Mouse (Mus musculus): ENCODE results near the gene Bckdk.
"Not testable (repeated sequence)": the region's sequence is repeated elsewhere in the genome, so short reads cannot be mapped to it uniquely, and the experiment has no call there.

Bckdk gene

DNA sequence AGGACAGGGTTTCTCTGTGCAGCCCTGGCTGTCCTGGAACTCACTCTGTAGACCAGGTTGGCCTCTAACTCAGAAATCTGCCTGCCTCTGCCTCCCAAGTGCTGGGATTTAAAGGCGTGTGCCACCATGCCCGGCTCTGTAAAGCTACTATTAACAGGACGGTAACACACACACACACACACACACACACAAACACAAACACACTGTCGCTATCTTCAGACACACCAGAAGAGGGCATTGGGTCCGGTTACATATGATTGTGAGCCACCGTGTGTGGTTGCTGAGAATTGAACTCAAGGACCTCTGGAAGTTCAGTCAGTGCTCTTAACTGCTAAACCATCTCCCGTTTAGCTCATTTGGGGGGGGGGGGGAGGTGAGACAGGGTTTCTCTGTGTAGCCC, 8.0 kb upstream of the Bckdk start:
- not testable (repeated sequence) for DNase-seq (ENCODE audit: low spot score)

DNA sequence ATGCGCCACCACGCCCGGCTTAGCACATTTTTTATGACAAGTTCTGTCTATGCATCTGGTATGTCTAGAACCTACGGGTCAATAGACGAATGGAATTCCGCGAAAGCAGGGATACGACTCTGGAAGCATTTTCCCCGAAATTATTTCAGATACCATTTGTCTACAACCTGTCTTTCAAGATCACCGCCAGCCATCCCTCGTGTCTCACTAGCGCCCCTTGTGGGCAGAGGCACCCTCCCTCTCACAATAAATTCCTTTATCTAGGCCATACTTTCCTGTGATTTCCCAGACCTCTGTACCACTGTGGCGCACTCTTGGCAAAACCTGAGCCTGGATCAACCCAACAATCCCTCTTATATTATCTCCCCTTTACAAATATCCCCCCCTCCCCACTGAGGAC, 7.5 kb upstream of the Bckdk start:
- no peak for DNase-seq (ENCODE audit: low spot score)

DNA sequence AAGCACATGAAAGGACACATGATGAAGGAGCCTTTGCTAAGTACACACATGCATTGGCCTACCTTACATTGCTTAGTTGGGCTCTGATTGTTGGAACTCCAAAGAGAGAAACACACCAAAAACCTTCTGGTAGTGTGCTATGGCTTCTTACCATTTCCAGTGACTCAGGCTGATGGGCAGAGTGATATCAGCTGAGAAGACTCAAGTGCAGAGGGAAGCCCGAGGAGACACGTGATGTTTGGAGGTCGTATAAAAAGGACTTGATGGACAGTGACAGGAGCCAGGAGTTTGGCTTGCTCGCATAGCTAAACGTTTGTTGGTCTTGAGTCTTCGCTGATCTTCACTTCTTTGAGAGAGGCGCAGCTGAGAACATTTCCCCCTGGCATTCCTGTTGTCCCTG, 6.3 kb upstream of the Bckdk start:
- DNase-seq (ENCODE audit: low spot score), result no peak

DNA sequence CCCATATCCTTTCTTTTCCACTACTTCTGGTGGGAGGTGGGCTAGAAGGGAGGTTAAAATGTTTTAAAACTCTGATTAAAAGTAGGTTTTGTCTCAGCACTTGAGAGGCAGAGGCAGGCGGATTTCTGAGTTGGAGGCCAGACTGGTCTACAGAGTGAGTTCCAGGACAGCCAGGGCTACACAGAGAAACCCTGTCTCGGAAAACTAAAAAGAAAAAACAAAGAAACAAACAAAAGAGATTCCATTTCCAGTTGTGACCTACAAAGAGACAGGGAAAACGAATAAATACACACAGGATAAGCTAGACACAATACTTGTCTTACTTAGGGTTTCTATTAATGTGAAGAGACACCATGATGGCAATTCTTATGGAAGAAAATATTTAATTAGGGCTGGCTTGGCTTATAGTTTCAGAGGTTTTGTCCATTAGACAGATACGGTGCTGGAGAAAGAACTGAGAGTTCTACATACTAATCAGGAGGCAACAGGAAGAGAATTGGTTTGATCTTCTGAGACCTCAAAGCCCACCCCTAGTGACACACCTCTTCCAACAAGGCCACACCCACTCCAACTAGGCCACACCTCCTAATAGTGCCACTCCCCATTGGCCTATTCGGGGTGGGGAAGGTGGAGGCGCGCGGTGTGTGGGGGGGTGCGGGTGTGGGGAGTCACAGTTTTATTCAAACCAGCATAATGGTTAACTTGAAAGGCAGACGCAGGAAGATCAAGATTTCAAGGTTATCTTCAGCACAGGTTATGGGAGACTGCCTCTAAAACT, 5.5 kb upstream of the Bckdk start:
- DNase-seq (ENCODE audit: low spot score), result no peak

DNA sequence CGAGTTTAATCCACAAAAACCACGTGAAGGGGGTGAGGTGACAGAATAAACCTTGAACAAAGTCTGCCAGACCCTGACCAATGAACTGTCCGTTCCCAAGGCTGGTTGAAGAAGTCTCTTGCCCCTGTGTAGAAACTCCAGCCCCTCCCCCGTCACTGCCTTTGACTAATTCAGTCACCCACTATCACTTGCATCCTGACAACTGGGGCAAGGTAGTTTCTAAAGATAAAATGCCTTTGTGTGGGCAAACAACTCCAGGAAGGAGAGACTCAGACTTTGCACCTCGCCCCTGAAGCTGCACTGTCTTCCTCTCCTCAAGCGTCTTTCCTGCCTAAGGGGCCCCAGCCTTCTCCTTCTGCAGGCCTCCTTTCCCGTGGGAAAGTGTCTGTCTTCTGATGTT, 3.9 kb upstream of the Bckdk start:
- DNase-seq (ENCODE audit: low spot score), result no peak

DNA sequence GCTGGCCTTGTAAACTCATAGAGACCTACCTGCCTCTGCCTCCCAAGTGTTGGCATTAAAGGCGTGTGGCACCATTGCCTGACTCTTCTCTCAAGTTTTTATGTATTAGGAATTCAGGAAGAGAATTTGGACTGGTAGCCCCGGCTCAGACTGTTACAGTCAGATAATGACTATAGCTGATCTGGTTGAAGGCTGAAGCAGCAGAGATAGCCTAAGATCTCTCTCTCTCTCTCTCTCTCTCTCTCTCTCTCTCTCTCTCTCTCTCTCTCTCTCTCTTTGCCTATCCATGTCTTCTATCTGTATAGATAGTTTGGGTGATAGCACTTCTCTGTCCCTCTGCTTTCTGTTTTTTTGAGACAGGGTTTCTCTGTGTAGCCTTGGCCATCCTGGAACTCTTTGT, 2.1 kb upstream of the Bckdk start:
- no peak for DNase-seq (ENCODE audit: low spot score)

DNA sequence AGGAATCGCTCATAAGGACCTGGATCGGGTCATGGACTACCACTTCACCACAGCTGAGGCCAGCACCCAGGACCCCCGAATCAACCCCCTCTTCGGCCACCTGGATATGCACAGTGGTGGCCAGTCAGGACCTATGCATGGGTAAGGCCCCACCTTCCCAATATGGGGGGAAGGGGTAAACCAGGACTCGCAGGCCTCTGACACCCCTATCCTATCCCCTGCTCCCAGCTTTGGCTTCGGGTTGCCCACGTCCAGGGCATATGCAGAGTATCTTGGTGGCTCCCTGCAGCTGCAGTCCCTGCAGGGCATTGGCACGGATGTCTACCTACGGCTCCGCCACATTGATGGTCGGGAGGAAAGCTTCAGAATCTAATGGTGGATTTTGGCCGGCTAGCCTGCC, 4.1 kb downstream of the Bckdk start:
- no peak for DNase-seq (ENCODE audit: low spot score)

DNA sequence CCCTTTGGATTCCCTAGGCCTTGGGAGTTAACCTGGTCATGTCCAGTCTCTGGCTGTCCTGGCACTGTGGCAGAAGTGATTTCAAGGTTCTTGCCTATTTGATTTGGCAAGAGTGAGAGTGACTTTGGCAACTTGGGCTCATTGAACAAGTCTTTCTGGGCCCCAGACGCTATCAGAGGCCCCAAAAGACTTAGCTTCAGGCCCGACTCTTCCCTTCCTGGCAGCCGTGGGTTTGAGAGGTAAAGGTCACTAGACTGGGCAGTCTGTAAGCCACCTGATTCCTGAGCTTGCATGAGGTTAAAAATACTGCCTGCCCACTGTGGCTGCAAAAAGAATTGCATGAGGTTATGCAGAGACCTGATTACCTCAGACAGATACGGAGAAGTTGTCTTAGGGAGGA, 4.8 kb downstream of the Bckdk start:
- DNase-seq (ENCODE audit: low spot score), result no peak

DNA sequence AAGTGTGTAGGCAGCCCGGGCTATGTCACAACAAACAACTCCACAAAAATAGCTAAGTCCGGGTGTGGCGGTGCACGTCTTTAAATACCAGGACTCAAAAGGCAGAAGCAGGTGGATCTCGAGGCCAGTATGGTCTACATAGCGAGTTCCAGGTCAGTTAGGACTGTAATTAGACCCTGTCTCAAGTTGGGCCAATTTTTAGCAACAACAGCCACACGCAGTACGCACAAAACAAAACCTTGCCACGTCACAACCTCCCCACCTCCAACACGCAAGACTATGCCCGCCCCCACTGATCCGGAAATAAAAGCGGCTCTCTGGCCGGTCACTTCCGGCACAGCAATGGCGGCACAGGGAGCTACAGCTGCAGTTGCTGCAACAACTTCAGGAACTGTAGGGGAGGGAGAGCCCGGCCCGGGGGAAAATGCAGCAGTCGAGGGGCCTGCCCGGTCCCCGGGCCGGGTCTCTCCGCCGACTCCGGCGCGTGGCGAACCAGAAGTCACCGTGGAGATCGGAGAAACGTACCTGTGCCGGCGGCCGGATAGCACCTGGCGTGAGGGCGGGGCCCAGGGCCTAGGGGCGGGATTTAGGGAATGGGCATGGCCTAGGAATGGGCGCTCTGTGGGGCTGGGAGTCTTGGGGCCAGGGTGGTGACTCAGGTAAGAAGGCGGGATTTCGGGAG, 8.4 kb downstream of the Bckdk start, which contains the start of gene Kat8:
Kat8 (plus strand) TSS at position 327 of the 682 bp plus-strand sequence.
- peak; percentile 79 for DNase-seq (ENCODE audit: low spot score)

DNA sequence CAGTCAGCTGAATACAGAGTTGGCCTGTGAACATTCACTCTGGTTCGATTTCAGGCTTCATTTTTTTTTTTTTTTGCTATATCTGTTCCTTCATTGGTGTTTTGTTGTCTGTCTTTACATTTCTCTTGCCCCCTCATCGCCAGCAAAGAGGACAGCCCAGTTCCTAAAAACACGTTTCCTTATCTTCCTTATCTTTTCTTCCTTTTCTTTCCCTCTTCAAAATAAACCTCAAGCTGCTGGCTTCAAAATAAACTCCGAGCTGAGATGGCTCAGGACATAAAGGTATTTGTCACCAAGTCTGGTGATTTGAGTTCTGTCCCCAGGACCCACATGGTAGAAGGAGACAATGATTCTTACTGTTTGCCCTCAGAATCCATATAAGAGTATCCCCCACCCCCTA, 9.1 kb downstream of the Bckdk start:
- DNase-seq (ENCODE audit: low spot score), result no peak

DNA sequence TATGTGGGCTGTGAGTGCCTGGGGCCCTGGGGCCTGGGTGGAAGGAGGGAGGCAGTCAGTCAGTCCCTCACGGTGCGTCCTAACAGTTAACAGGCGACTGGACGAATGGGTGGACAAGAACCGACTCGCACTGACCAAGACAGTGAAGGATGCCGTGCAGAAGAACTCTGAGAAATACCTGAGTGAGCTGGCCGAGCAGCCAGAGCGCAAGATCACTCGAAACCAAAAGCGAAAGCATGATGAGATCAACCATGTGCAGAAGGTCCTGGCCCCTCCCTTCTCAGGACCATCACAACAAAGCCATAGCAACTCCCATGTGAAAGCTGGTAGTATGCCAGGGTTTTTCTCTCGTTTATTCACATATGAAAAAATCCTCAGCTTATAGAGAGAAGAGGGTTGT, 11.4 kb downstream of the Bckdk start:
- DNase-seq (ENCODE audit: low spot score), result no peak

DNA sequence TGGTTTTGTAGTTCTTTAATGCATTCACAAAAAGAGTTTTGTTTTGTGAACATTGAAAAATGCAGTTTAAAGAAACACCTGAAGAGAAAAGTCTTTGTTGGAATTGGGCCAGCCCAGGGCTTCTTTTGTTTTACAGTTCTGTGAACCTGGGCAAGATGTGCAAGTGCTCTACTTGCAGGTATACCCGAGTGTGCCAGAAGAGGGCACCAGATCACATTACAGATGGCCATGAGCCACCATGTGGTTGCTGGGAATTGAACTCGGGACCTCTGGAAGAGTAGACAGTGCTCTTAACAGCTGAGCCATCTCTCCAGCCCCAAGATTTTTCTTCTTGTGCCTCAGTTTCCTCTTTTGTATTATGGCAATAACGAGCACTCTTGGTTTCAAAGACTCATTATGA, 14.3 kb downstream of the Bckdk start:
- DNase-seq (ENCODE audit: low spot score), result no peak

DNA sequence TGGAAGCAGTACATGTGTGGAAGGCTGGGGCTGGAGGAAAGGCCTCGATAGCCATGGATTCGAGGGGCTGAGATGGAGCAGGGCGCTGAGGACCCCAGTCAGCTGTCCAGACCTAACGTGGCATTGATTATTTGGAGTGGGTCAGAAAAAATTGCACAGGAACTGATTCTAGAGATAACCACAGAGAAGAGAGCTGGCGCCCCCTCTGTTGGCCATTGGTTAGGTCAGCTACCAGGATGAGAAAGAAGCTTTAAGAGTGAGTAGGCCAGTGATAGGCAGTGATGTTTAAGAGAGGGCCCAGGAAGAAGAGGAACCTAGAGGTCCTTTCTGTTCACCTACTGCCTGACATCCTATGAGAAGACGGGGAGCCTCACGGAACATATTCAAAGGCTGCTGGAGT, 15.4 kb downstream of the Bckdk start:
- no peak for DNase-seq (ENCODE audit: low spot score)

DNA sequence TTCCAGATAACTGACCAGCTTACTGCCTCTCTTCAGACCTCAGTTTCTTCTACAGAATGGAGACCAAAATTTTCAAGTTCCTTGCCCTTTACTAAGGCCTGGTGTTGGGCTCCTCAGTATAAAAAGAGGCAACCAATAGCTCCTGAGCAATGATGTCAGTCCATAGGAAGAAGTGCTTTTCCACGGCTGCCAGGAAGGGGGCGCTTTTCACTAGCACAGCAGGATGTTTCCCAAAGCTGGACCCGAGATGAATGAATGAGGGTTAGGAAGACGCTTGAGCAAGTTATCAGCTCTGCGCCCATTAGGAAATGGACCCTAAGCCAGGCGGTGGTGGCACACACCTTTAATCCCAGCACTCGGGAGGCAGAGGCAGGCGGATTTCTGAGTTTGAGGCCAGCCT, 17.6 kb downstream of the Bckdk start:
- no peak for DNase-seq (ENCODE audit: low spot score)

DNA sequence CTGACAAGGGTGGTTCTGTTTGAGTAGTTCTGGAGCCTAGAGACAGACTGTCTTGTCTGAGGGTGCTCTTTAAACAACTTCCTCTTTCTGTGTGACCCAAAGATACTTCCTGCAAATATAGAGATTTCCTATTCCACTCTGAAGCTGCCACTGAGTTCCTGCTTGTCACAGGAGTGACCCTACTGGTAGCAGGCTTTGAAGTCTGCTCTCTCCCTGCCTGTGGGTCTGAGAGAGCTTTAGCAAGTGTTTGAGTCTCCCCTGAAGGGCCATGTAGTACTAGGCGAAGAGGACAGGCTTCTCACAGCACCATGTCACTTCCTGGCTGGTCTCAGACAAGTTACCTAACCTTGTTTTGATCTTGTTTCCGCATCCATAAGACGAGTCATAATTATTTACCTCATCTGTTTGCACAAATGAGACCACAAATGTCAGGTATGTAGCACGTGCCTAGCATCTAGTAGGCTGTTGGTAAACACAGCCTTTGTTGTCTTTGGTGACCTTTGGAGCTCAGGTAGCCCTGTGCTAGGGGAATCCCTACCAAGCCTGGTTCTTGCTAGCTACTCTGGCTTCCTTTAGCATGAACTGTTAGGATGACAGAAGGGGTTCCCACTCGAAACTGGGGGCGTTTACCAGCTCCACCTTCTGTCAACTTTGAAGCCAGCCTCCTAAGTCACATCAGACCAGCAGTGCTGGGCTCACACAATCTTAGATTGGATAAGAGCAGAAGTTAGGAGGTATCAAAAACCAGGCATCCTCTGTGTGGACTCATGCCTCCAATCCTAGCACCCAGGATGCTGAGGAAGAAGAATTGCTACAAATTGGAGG, 18.8 kb downstream of the Bckdk start:
- no peak for DNase-seq (ENCODE audit: low spot score)

DNA sequence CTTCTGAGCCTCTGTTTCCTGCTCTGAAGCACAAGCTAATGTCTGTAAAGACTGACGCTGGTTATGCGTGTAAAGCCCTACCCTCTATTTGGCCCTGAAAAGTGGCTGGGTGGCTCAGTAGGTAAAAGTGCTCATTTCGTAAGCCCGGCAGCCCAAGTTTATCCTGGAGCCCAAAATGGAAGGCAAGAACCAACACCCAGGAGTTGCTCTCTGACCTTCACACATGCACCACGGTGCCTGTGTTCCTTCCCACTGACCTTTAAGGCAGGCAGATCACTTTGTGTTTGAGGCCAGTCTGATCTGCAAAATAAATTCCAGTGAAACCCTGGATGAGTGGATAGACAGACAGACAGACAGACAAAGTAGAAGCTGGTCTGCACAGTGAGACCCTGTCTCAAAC, 19.8 kb downstream of the Bckdk start:
- no peak for DNase-seq (ENCODE audit: low spot score)

DNA sequence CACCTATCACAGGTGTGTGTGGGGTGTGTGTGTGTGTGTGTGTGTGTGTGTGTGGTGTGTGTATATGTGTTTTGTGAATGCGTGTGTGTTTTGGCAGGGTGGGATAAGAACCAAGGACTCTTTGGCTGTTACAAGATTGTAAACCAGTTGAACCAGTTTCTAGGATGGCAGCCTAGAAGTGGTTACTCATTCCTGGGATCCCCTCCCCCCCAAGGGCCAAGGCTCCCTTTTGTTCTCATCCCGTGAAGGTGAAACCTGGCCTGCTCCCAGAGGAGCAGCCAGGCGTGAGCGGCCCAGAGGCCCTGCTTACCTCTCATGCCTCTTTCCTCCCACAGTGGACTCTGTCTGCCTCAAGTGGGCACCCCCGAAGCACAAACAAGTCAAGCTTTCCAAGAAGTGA, 21.4 kb downstream of the Bckdk start:
- DNase-seq (ENCODE audit: low spot score), result no peak

DNA sequence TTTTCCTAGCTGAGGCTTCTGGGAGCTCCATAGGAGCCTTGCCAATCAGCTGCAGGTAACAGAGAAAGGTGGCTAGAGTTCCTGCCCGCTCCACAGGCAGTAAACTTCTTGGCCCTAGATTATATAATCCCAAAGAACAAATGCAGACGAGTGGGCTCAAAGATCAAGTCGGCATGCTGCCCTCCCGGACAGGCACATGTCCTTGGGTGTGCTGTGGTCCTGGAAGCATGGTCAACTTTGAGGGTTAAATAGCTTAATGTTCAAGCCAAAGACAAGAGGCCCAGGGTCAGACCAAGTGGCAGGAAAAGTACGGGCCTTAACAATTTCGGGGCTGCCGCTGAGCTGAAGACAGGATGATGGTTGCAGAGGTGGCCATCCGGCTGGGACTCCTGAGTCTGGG, 22.2 kb downstream of the Bckdk start:
- DNase-seq (ENCODE audit: low spot score), result no peak

DNA sequence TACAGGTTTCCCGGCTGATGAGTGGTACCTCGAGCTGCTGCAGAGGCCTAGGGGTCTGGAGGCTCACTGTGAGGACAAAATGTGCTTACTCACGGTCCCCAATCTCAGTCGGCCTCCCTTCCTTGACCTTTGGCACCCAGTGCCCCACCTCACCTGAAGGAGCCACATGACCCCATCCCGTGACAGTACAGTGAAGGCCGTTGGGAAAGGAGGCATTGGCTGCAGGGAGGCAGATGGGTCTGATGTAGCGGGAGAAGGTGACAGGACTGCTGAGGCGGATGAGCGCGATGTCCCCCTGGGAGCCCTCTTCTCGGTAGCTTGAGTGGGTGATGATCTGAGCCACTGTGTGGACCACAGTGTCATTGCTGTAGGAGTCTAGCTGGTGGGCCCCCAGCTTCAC, 23.0 kb downstream of the Bckdk start:
- no peak for DNase-seq (ENCODE audit: low spot score)

DNA sequence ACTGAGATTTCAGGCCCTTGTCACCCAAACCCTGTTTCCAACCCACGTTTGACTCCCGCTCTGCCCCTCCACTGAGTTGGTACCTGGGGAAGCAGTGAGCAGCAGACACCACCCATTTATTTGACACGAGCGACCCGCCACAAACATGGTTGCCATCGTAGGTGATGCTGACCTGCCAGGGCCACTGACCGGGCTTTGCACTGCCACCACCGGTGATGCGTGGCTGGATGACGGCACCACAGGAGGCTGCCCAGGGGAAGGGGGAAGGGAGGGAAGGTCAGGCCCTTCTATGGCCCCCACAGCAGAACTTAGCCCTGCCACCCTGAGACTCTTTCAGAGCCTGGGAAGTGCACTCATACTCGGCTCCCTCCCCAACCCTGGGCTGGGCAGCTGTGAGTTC, 23.8 kb downstream of the Bckdk start:
- DNase-seq (ENCODE audit: low spot score), result no peak

DNA sequence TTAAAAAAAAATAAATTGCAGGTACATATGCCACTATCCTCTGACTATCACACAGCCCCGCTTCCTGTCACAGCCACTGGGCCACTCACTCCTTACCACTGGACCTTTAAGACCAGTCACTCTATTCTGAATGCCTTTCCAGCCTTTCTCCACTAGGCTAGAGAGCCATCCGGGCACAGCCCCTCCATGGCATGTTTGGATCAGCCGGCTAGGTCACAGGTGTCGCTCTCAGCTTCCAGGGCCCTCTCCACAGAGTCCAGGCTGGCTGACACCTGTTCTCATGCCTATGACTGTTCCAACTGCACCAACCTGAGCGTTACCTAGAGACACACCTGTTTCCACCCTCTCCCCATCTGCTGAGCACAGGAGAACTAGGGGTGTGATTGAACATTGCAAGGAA, 24.7 kb downstream of the Bckdk start:
- no peak for DNase-seq (ENCODE audit: low spot score)

DNA sequence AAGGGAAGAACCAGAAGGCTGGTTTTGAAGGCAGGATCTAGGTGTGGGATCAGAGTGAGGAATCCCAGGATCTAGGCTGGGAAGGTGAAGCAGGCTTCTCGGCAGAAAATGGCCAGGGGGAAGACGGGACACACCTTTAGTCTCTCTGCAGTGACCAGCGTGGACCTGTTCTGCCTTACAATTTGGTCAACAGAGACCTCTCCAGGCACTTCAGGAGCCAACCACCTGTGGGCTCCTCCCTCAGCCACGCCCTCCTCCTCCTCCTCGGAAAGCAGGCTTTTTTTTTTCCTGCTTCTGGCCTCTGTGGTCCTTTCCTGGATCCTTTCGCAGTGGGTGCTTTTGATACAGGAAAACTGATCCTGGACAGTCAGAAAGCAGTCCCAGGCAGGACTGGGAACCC, 26.0 kb downstream of the Bckdk start, which contains the start of gene Prss8:
Prss8 (minus strand) TSS at position 182 of the 400 bp plus-strand sequence.
- peak; percentile 40 for DNase-seq (ENCODE audit: low spot score)

DNA sequence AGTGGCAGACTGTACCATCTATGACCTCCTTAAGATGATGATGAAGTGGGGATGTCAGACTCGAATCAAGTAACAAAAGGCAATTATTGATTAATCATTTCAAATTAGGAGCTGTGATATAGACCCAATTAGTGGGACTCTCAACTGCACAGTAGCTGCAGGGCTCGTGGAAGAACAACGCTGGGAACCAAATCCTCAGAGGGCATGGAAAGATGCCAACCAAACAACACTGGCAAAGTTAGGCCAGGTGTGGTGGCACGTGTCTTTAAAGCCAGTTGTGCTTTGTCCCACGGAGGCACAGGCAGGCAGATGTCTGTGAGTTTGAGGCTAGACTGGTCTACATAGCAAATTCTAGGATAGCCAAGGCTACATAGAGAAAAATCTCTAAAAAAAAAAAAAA, 26.8 kb downstream of the Bckdk start:
- no peak for DNase-seq (ENCODE audit: low spot score)

Data from ovary, adult 18-20 months (tissue).